Mouse (Mus musculus): ENCODE results near the gene Ube2q1. TPM values are rescaled to one million over a fixed set of nuclear protein-coding genes. Genes with fewer than 3 reads are reported as not detected.

Gene Ube2q1
- polyA plus RNA-seq, 1 experiment from 2014 or later = 15.8 TPM

GRCm38 (mm10) chr3:89769584-89769983, 3.8 kb upstream of the Ube2q1 start:
- H3K4me2 ChIP-seq (replicated peaks) = no peak overlapping the region
- WGBS = 82% methylated on average over 7 of the region's 7 CpGs
- H3K4me3 ChIP-seq (replicated peaks) = no peak overlapping the region
- H3K27me3 ChIP-seq = peaks cover 3% of the 10 kb centered on the region; the same call in 1 of the 2 replicates
- H3K9me3 ChIP-seq = no peaks in the 10 kb centered on the region
- H3K36me3 ChIP-seq = 0 out of 2 replicates have a peak, but pooled peaks cover 3% of the 10 kb centered on the region
- H3K27ac ChIP-seq = no peak overlapping the region
- peaks cover 32% of the 10 kb centered on the region for H3K4me1 ChIP-seq (replicated peaks)
- H3K9ac ChIP-seq (replicated peaks) = no peak overlapping the region
- ATAC-seq = no peak

GRCm38 (mm10) chr3:89770425-89771002, 2.9 kb upstream of the Ube2q1 start:
- H3K27ac ChIP-seq = no peak overlapping the region
- peak overlapping the region; percentile 42; the same call in 1 of the 2 replicates for H3K9ac ChIP-seq (replicated peaks)
- H3K27me3 ChIP-seq = peaks cover 3% of the 10 kb centered on the region; the same call in 1 of the 2 replicates
- H3K4me3 ChIP-seq (replicated peaks) = no peak overlapping the region
- no peak for ATAC-seq
- H3K4me1 ChIP-seq (replicated peaks) = peaks cover 34% of the 10 kb centered on the region
- H3K9me3 ChIP-seq = no peaks in the 10 kb centered on the region
- 0 out of 2 replicates have a peak, but pooled peaks cover 3% of the 10 kb centered on the region for H3K36me3 ChIP-seq
- H3K4me2 ChIP-seq (replicated peaks) = no peak overlapping the region
- 66% methylated on average over 2 of the region's 2 CpGs for WGBS

- under 1% methylated on average over 17 of the region's 17 CpGs for WGBS
These were observed 838 bp upstream of the Ube2q1 start for GRCm38 (mm10) chr3:89772588-89772967.

GRCm38 (mm10) chr3:89773740-89774211, 360 bp downstream of the Ube2q1 start:
- Histone ChIP-seq H3K4me1 (replicated peaks) (peaks cover 39% of the 10 kb centered on the region), H3K4me2 (replicated peaks) (peak overlapping the region; percentile 96), H3K36me3 (peaks cover 31% of the 10 kb centered on the region), H3K9ac (replicated peaks) (peak overlapping the region; percentile 100), H3K27me3 (no peaks in the 10 kb centered on the region), H3K9me3 (no peaks in the 10 kb centered on the region), H3K27ac (peak overlapping the region; percentile 97), H3K4me3 (replicated peaks) (peak overlapping the region; percentile 98)
- ATAC-seq = no peak; the same call in 1 of the 2 replicates
- 0% methylated on average over 30 of the region's 37 CpGs for WGBS

More at GRCm38 (mm10) chr3:89772588-89772967, 838 bp upstream of the Ube2q1 start:
- no peak; the same call in 1 of the 2 replicates for ATAC-seq
- Histone ChIP-seq H3K27me3 (no peaks in the 10 kb centered on the region), H3K36me3 (peaks cover 20% of the 10 kb centered on the region), H3K4me2 (replicated peaks) (peak overlapping the region; percentile 96), H3K4me3 (replicated peaks) (peak overlapping the region; percentile 98), H3K9ac (replicated peaks) (peak overlapping the region; percentile 100), H3K9me3 (no peaks in the 10 kb centered on the region), H3K4me1 (replicated peaks) (peaks cover 39% of the 10 kb centered on the region), H3K27ac (peak overlapping the region; percentile 97)

- ATAC-seq = no peak
- H3K27me3 ChIP-seq = no peaks in the 10 kb centered on the region
These were observed 982 bp downstream of the Ube2q1 start for GRCm38 (mm10) chr3:89774236-89774960.

GRCm38 (mm10) chr3:89776001-89776400, 2.6 kb downstream of the Ube2q1 start:
- WGBS = 90% methylated on average over 4 of the region's 4 CpGs
- 0 out of 2 replicates have a peak overlapping the region, but pooled peaks have one; percentile 100 for H3K9ac ChIP-seq (replicated peaks)

More at GRCm38 (mm10) chr3:89774236-89774960, 982 bp downstream of the Ube2q1 start:
- Histone ChIP-seq H3K36me3 (peaks cover 34% of the 10 kb centered on the region), H3K4me1 (replicated peaks) (peaks cover 39% of the 10 kb centered on the region), H3K9ac (replicated peaks) (peak overlapping the region; percentile 100), H3K9me3 (no peaks in the 10 kb centered on the region), H3K27ac (peak overlapping the region; percentile 97), H3K4me2 (replicated peaks) (peak overlapping the region; percentile 96), H3K4me3 (replicated peaks) (peak overlapping the region; percentile 98)
- WGBS = 50% methylated on average over 15 of the region's 15 CpGs

GRCm38 (mm10) chr3:89780102-89780501, 6.7 kb downstream of the Ube2q1 start:
- no peak overlapping the region for H3K4me2 ChIP-seq (replicated peaks)
- WGBS = 93% methylated on average over 4 of the region's 4 CpGs
- H3K4me3 ChIP-seq (replicated peaks) = no peak overlapping the region
- peaks cover 84% of the 10 kb centered on the region for H3K36me3 ChIP-seq
- H3K9ac ChIP-seq (replicated peaks) = no peak overlapping the region
- H3K27ac ChIP-seq = no peak overlapping the region
- no peaks in the 10 kb centered on the region for H3K27me3 ChIP-seq
- peaks cover 10% of the 10 kb centered on the region for H3K4me1 ChIP-seq (replicated peaks)
- no peak for ATAC-seq
- H3K9me3 ChIP-seq = no peaks in the 10 kb centered on the region

More at GRCm38 (mm10) chr3:89776001-89776400, 2.6 kb downstream of the Ube2q1 start:
- no peak overlapping the region for H3K27ac ChIP-seq
- no peak for ATAC-seq
- H3K9me3 ChIP-seq = no peaks in the 10 kb centered on the region
- H3K4me3 ChIP-seq (replicated peaks) = no peak overlapping the region
- no peaks in the 10 kb centered on the region for H3K27me3 ChIP-seq
- no peak overlapping the region; the same call in 1 of the 2 replicates for H3K4me2 ChIP-seq (replicated peaks)
- peaks cover 34% of the 10 kb centered on the region for H3K4me1 ChIP-seq (replicated peaks)
- peaks cover 50% of the 10 kb centered on the region for H3K36me3 ChIP-seq

- Histone ChIP-seq H3K4me1 (replicated peaks) (no peaks in the 10 kb centered on the region; the same call in 1 of the 2 replicates), H3K9me3 (no peaks in the 10 kb centered on the region), H3K4me2 (replicated peaks) (no peak overlapping the region), H3K4me3 (replicated peaks) (no peak overlapping the region), H3K27ac (no peak overlapping the region), H3K27me3 (no peaks in the 10 kb centered on the region), H3K36me3 (peaks cover 77% of the 10 kb centered on the region), H3K9ac (replicated peaks) (no peak overlapping the region)
- 93% methylated on average over 5 of the region's 5 CpGs for WGBS
- no peak for ATAC-seq
These were observed 8.2 kb downstream of the Ube2q1 start for GRCm38 (mm10) chr3:89781640-89782039.

- no peak overlapping the region for H3K27ac ChIP-seq
- peaks cover 42% of the 10 kb centered on the region for H3K36me3 ChIP-seq
- H3K4me3 ChIP-seq (replicated peaks) = no peak overlapping the region
- no peaks in the 10 kb centered on the region for H3K27me3 ChIP-seq
- ATAC-seq = peak; percentile 50; the same call in 1 of the 2 replicates
- H3K9ac ChIP-seq (replicated peaks) = 0 out of 2 replicates have a peak overlapping the region, but pooled peaks have one; percentile 2
- H3K9me3 ChIP-seq = no peaks in the 10 kb centered on the region
- H3K4me1 ChIP-seq (replicated peaks) = no peaks in the 10 kb centered on the region; the same call in 1 of the 2 replicates
- WGBS = 24% methylated on average over 11 of the region's 11 CpGs
- no peak overlapping the region for H3K4me2 ChIP-seq (replicated peaks)
These were observed 11.8 kb downstream of the Ube2q1 start for GRCm38 (mm10) chr3:89784991-89785753.

GRCm38 (mm10) chr3:89786275-89786674, 12.9 kb downstream of the Ube2q1 start:
- Histone ChIP-seq H3K27ac (no peak overlapping the region), H3K4me3 (replicated peaks) (no peak overlapping the region), H3K4me1 (replicated peaks) (no peaks in the 10 kb centered on the region; the same call in 1 of the 2 replicates), H3K4me2 (replicated peaks) (no peak overlapping the region), H3K27me3 (no peaks in the 10 kb centered on the region), H3K9me3 (no peaks in the 10 kb centered on the region), H3K9ac (replicated peaks) (no peak overlapping the region), H3K36me3 (peaks cover 31% of the 10 kb centered on the region)
- no peak for ATAC-seq
- 82% methylated on average over 6 of the region's 6 CpGs for WGBS

- H3K4me2 ChIP-seq (replicated peaks) = no peak overlapping the region
- peaks cover 6% of the 10 kb centered on the region; the same call in 1 of the 2 replicates for H3K36me3 ChIP-seq
- H3K27me3 ChIP-seq = no peaks in the 10 kb centered on the region
- ATAC-seq = no peak
- no peak overlapping the region for H3K9ac ChIP-seq (replicated peaks)
- no peaks in the 10 kb centered on the region for H3K9me3 ChIP-seq
- 79% methylated on average over 16 of the region's 16 CpGs for WGBS
- no peak overlapping the region for H3K4me3 ChIP-seq (replicated peaks)
- H3K4me1 ChIP-seq (replicated peaks) = no peaks in the 10 kb centered on the region; the same call in 1 of the 2 replicates
- no peak overlapping the region for H3K27ac ChIP-seq
These were observed 15.4 kb downstream of the Ube2q1 start for GRCm38 (mm10) chr3:89788680-89789352.
